Mouse (Mus musculus) right cerebral cortex, postnatal 4 days (tissue): ENCODE data around the gene Irf2bp2.

Experiments
- DNase-seq: peaks from one replicate; pipeline ENCODE4 v3.0.0-alpha.2; 2022

Gene Irf2bp2

DNA sequence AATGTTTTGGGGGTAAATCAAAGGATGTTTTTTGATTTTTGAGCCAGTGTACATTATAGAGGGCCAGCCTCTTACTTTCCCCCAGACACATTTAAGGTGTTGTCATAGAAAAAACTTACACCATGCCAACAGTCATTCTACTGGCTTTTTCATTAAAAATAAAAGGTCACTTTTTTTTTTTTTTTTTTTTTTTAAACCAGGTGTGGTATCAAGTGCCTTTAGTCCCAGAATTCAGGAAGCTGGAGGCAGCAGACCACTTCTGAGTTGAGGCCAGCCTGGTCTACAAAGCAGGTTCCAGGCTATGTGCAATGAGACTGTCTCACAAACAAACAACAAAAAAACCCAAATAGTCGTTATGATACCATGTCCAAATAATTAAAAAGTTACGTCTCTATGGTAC is 7.7 kb downstream of the Irf2bp2 start:
- DNase-seq = no peak

DNA sequence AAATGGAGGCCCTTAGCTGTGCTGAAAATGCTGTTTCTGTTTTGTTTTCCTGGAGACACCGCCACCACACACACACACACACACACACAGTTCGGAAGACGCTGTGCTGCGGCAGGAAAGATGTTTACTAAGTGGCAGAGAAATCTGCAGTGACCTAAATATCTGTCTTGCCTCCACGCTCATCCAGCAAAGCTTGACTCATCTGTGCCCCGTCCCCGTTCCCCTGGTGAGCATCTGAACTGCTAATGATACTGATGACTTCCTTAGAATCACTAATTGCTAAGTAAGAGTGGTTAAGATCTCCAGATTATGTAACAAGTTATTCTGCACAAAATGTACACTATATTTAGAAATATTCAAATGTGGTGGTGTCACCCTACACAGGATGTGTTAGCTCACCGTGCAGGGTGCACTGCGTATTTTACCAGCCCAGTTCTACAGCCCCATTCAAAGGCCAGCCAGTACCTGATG is 8.2 kb downstream of the Irf2bp2 start:
- no peak for DNase-seq

DNA sequence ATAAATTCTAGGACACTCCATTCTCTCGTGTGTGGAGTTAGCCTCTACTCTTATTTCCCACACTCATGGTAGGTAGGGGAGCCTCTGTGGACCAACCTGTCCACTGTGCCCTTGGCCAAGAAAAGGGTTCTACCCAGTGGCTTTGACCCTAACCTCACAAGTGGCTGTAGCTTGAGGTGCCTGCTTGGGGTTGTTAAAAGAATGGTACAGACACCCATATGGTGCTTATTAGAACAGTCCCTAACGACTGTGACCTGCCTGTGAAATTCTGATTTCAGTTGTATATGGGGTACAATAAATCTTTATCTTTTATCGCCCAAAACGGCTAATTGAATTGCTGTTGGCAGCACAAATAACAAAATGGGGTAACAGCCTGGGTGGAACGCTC is 8.9 kb downstream of the Irf2bp2 start:
- DNase-seq = no peak

DNA sequence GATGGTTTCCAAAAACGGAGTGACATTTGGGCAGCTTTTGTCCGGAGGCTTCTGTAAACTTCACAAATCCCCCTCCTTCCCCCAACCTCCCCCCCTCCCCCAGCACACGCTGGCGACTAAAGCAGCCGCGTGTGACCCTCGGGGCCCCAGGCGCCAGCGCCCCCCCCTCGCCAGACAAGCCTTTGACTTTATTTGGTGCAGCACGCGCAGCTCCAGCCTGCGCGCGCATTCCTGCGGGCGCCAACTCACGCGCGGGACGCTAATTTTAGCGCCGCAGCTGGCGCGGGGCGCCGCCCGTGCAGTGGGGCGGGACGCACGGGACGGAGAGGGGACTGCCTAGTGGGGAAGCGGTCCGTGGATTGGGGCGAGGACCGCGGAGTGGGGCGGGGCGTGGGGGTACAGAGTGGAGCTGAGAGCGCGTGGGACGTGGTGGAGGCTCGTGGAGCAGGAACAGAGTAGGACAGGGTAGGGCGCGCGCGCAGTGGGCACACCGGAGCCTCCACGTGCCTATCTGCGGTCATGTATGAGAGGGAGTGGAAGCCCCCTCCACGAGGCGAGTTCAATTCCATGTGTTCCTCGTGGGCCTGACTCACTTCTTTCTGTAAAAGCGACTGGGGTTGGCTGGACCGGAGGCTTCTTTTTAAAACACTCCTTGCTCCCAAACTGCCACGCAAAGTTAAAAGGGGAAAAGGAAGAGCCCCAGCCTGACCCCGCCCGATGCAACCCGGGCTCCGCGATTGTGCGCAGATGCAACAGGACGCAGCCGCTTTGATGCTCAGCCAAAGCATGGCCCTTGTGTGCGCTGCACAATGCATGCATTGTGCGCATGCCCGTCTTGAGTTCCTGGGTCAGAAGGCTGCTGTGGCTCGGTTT is 9.6 kb downstream of the Irf2bp2 start:
- peak; percentile 73 for DNase-seq

DNA sequence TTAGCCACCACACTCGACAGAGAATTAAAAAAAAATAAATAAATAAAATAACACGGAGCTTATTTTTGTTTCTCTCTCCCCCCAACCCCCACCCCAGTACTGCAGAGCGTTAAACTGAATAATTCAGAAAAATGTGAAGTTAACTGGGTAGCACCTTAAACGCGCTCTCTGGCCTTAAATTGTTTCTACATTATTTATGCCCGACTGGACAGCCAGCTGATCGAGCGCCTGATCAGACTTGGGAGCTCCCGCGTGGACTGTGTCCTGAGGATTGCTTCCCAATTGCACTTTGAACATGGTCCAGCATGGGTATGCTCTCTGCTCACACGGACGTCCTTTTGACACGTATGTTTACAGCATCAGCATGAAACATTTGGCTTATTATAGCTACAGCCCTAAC is 10.3 kb downstream of the Irf2bp2 start:
- DNase-seq = no peak

DNA sequence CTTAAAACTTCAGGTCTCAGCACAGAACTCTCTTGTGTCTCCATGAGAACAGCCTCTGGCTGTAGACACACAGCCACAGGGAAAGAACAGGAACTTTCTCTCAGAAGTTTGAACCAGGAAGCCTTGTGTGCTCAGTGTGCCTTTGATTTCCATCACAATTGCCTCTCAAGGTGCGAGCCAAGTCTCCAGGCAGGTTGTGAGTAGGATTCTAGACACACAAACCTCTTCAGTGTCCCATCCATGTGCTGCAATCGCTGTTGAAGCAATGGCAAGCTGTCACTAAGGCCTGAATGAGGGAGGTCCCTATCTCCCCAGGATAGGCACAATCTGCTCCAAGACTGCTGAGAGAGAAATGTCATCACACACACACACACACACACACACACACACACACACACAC is 10.8 kb downstream of the Irf2bp2 start:
- no peak for DNase-seq

DNA sequence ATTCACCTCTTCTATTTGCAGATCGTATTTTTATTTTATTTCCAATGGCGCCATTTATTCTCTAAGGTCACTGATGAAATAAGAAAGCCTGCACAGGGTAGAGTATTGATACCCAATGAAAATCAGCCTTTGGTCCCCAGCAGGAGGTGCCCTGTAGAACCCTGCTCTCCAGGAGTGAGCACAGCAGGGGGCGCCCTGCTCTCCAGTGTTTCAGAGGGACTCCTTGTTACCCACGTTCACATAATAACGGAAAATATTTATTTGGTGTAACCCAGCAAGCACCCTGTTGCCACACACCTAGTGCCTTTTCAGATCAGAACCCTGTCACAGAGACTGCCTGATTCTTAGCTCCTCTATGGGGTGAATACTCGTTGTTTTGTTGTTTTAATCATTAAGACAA is 11.3 kb downstream of the Irf2bp2 start:
- DNase-seq = peak; percentile 55

DNA sequence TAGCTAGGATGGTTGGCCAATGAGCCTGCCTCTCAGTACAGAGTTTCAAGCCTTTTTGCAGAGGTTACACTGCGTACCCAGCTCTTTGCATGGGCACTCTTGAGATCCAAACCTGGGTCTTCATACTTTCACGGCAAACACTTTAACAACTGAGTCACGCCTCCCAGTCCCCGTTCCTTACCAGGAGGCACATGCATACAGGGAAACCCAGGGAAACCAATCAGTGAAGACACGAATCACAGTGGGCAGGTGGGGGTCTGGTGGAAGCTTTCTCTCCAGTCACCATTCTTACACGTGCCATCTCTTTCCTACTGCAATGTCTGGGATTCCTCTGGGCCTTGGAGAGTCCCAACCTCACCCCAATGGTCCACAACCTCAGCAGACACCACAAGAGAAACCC is 12.1 kb downstream of the Irf2bp2 start:
- no peak for DNase-seq

DNA sequence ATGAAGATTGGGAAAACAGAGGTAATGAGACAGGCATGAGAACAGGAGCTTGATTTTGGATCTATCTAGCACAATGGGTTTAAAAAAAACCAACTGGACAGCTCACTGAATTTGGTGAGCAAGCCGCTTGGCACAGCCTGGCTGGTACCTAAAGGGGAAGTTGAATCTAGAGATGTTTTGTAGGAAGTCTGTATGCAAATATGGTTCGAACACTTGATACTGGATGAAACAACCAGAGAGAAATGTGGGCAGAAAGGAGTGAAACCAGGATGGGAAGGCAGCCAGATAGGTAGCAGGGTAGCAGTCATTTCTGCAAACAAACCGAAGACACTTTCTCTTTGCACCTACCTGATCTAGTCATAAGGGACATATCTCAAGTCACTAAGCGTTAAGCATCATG is 13.0 kb downstream of the Irf2bp2 start:
- no peak for DNase-seq

DNA sequence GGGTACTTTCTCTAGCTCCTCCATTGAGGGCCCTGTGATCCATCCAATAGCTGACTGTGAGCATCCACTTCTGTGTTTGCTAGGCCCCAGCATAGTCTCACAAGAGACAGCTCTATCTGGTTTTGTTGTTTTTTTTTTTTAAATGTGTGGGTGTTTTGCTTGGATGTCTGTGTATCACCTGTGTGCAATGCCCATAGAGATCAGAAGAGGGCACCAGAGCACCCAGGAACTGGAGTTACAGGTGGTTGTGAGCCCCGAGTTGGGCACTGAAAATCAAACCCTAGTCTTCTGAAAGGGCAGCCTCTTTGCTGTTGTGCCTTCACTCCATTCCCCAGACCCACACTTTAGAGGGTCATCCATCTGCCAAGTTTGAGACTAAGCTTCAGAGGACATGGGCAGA is 13.7 kb downstream of the Irf2bp2 start:
- DNase-seq = no peak

DNA sequence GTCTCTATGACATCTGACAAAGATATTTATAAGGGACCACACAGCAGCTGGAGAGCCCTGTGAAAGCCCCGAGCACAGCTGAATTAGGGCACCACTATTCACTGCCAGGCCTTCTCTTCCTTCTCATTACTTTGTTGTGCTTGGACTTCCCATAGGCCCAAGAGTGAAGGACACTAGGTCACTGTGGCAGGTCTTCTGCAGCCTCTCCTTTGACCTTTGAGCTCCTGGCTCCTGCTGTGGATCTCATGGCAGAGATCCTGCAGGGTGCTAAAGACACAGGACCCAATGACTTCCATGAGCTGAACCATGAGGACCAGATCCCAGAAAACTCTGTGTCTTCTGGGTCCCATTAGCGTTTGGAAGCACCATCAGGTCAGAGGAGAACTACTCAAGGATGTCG is 15.1 kb downstream of the Irf2bp2 start:
- DNase-seq = no peak

DNA sequence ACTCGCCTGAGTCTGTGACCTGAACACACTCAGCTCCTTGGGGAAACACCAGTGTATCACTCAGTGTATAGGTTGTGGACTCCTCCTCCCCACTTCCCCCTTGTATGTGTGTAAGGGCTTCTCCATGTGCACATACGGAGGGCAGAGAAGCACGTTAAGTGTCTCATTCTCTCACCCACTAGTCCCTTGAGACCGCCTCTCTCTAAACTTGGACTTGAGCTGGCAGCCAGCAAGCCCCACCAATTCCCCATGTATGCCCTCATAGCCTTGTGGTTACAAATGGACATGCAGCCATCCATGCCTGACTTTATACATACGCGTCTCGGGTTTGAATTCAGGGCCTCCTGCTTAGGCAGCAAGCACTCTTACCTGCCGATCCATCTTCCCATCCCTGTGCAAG is 16.9 kb downstream of the Irf2bp2 start:
- no peak for DNase-seq

DNA sequence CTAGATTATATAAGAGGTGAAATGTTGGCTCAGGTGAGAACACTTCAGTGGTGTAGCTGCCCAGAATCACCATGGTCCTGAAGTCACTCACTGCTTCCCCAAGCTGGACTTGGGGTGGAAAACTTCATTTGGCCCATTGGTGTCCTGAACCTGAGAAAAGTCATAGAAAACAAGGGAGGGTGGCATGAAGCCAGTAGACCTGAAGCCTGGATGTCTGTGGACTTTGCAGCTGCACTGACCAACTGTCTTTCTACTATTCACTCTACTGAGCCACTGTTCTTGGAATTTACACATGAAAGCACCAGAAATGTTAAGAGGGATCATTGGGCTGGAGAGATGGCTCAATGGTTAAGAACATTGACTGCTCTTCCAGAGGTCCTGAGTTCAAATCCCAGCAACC is 17.7 kb downstream of the Irf2bp2 start:
- DNase-seq = no peak

DNA sequence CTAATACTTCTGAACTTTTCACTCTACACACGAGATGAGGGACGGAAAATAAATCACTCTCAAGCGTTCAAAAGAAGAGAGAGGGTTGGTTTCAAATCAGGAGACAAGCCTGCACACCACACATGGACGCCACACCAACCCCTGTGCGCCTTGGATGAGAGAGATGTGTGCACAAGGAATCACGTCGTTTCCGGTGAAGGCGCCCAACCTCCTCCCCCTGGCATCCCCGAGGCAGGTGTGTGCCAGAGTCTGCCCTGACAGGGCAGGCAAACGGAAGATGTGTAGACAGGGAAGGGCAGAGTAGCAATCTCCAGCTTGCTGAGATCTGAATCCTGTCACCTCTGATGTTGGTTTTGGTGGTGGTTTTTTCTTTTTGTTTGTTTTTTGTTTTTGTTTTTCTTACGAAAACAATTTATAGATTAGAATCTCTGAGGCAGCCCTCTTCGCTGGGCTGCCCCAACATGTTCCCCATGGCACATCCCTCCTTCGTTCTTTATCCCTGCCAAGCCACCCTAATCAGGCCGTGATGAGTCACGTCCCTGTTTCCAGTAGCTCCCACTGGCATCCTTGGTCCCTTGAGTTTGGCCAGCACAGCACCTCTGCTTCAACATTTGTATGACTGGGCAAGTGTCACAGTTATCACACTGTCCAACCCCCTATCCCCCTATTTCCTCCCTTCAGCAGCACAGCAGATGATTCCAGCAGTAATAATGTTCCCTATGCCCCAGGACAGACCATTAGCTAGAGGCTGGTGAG is 18.7 kb downstream of the Irf2bp2 start:
- DNase-seq = no peak

DNA sequence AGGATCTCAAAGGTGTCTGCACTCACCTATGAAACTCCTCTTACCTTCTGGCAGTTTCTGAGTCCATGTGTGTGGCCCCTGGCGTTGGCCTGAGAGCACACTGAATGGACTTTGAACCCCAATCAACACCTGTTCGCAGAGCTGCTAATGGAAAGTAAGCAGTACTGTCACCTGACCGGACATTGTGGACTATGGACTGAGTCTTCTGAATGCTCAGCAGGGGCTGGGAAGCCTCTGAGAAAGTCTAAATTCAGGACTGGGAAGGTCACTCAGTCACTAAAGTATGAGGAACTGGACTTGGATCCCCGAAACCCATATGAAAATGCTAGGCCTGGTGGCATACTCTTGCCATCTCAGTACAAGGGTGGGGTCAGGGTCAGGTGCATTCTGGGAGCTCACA is 19.9 kb downstream of the Irf2bp2 start:
- DNase-seq = no peak

DNA sequence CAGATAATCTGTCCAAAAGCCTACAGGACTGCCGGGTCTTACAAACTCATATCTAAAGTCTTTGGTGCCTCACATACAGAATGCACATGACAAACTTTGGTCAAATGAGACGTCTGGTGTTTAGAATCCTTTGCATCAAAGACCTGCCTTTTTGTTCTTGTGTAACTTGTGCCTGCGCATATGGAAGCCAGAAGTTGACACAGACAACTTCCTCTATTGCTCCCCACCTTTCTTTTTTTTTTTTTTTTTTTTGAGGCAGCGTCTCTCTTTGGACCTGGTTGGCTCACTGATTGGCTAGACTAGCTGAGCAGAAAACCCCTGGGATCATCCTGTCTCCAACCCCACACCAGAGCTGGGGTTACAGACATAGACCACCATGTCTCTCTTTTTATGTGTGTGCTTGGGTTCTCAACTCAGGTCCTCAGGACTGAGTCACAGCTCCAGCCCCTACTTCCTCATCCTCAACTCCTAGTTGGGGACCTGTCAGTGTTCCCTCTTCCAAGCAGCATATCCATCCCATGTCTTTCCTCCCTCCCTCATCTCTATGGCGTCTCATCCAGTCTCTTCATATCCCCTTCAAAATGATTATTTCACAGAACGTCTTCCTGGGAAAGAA is 20.6 kb downstream of the Irf2bp2 start:
- no peak for DNase-seq

DNA sequence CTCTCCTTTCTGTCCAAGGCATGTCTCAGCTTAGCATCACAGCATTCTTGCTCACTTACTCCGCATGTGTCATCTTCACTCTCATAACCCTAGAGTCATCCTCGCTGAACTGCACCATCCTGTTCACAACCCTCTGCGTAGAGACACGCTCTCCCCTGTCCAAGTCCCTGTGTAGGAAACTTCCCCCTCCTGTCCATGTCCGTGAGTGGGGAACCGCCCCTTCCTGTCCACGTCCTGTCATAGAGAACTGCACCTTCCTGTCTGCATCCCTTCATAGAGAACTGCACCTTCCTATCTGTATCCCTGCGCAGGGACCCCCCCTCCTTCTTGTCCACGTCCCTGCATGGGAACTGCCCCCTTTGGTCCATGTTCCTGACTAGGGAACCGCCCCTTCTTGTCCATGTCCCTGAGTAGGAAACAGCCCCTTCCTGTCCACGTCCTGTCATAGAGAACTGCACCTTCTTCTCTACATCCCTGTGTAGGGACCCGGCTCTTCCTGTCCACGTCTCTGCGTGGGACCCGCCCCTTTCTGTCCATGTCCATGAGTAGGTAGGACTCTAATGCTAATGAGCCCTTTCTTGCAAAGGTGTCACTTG is 22.6 kb downstream of the Irf2bp2 start:
- no peak for DNase-seq

DNA sequence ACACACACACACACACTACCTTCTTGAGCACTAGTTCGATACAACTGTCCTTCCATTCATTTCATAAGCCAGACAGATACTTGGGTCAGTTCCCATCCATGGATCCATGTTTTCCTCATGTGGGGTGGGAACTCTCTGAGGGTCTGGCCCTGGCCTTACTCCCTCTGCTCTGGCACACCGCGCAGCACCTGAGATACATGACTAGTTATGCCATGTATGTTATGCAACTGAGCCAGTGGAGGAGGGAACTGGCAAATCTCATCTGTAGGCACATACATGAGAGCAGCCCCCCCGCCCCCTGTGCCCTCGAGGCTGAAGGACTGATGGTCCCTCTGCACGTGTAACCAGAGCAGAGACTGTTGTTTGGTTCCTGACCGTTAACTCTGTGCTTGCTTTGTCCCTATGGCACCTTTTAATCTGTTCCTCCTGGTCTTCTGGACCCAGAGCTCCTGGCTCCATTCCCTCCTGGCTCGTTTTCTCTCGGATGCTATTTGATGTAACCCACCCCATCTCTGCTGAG is 23.2 kb downstream of the Irf2bp2 start:
- DNase-seq = no peak

DNA sequence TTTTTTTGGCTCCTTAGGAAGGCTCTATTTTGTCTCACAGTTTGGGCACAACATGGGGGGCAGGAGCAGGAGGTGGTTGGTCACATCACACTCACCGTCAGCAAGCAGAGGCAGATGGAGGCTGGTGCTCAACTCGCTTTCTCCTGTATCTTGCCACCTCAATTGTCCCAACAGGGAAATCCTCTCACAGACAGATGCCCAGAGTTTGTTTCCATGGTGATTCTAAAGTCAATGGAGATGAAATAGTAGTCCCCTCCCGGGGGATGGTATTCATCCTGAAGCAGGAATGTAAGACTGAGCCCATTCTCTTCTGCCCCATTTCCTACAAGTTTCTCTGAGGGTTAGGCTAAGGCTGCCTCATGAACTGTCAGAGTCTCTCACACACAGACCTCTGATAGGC is 23.7 kb downstream of the Irf2bp2 start:
- DNase-seq = no peak

DNA sequence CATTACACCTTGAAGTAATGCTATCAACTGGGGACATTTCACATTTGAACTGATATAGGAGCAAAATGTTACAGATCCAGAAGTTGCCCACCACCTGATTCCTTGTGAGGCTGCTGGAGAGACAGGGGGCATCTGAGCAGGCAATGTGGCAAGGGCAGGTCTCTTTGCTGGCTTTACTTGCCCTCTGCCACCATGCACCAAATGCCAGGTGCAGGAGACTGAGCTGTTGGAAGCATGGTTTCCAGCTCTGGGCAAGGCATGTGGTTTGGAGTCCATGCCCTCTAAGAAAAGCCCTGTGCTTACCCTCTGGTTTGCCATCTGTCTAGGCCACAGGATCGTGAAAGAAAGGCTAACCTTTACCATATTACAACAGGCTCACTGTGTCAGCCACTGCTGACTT is 24.1 kb downstream of the Irf2bp2 start:
- no peak for DNase-seq

DNA sequence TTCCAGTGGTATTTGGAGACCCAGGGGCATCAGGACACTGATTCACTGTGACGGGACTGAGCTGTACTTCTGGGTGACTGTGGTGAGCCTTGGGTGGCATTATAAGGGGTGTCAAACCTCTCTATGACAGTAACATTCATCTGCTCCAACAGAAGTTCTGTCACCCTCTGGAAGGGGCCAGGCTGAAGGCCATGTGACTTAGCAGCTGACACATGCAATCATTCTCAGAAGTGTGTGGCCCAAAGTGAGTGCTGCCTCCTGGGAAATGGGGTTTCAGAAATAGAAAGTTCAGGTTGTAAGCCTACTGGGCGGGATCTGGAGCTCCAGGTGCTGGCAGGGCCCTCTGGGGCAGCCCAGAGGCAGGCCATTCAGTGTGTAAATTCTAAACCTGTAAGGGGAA is 26.1 kb downstream of the Irf2bp2 start:
- DNase-seq = no peak

DNA sequence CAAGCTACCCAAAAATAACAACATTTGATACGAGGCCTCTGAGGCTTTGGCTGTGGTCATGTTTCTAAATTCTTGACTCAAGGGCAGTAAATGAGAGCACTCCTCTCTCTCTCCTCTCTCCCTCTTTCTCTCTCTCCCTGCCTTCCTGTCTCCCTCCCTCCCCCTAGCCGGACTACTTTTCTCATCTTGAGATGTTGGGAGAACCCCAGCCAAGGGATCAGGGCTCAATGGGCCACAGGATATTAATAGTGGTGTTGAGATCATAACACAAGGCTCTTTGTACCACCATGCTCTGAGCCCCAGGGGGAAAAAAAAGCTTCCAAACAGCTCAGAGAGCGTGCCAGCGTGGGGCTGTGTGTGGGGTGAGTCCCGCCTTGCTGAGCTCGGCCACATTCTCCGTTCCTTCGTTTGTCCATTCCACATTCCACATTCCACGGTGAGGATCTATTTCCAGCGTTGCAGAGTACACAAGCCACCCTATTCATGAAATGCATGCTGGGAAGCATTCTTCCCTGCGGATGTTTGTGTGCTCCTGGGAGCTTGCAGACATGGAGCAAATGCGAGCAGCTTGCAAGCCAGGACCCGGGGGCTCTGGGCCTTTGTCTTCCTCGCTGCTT is 27.2 kb downstream of the Irf2bp2 start:
- no peak for DNase-seq

DNA sequence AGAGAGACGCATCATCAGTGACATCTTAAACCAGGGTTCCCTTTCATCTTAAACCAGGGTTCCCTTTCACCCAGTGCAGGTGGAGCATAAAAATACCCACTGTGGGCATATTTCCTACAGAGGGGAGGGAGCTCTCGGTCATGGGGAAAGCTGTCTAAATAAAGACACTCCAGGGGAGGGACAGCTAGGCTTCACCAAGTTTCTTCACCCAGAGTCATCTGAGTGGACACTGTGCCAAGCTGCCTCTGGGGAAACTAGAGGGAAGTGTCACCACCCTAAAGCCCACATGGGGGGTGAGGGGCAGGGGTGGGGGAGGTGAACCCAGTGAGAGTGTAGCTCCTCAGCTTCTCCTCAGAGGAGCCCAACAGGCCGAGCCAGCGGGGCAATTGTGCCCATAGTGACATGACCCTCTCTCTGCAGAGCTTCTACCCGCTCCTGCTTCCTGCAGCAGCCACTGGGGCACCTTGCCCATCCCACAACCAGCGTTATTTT is 27.8 kb downstream of the Irf2bp2 start:
- no peak for DNase-seq
